Mouse (Mus musculus) retina, adult 2 months (tissue): Measurements from ENCODE around the gene Itgax.
"Not testable (repeated sequence)": the region's sequence is repeated elsewhere in the genome, so short reads cannot be mapped to it uniquely, and the experiment has no call there.

Experiments
- DNase-seq: peaks from one replicate; pipeline ENCODE4 v3.0.0-alpha.2; 2012; ENCODE audit warnings: low read depth, low spot score

Itgax gene

GRCm38 (mm10) chr7:128158688-128159354 is 29.5 kb downstream of the Itgax start:
- not testable (repeated sequence) for DNase-seq

- DNase-seq, result no peak
These were observed 34.7 kb downstream of the Itgax start for GRCm38 (mm10) chr7:128164001-128164400.

- DNase-seq, result no peak
These were observed 37.0 kb downstream of the Itgax start for GRCm38 (mm10) chr7:128166391-128166790.

- DNase-seq, result no peak
These were observed 40.6 kb downstream of the Itgax start for GRCm38 (mm10) chr7:128169996-128170395.

- DNase-seq, result no peak
These were observed 49.0 kb downstream of the Itgax start for GRCm38 (mm10) chr7:128178385-128178784.

GRCm38 (mm10) chr7:128180126-128180525 is 50.8 kb downstream of the Itgax start:
- DNase-seq, result no peak

GRCm38 (mm10) chr7:128180546-128180945 is 51.2 kb downstream of the Itgax start:
- DNase-seq, result no peak

- no peak for DNase-seq
These were observed 52.3 kb downstream of the Itgax start for GRCm38 (mm10) chr7:128181691-128182090.
